Mouse (Mus musculus): ENCODE data around the gene Dkk2.
A peak's percentile ranks its signal among the peaks of the same experiment; 100 is the strongest.

Dkk2 gene

DNA sequence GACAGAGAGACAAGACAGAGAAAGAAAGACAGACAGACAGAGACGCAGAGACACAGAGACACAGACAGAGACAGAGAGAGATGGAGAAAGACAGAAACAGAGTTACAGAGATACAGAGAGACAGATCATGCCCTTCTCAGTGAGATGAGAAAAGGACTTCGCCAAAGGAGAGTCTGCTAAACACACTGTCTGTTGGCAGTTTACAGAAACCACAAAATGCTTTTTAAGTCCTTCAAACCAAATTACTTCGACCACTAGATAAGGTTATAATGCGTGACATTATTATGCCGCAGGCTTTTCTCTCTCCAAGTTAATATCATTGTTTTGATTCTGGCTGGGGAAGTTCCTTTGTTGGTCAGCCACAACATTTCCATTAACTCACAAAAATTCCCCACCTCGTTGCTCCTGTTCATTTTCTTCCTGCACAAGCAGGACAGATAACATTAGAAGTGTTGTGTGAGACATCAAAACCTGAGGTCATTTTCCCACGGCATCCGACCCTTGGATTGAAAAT is 40.2 kb downstream of the Dkk2 start:
- no peak for DNase-seq (ENCODE audit: low spot score)

DNA sequence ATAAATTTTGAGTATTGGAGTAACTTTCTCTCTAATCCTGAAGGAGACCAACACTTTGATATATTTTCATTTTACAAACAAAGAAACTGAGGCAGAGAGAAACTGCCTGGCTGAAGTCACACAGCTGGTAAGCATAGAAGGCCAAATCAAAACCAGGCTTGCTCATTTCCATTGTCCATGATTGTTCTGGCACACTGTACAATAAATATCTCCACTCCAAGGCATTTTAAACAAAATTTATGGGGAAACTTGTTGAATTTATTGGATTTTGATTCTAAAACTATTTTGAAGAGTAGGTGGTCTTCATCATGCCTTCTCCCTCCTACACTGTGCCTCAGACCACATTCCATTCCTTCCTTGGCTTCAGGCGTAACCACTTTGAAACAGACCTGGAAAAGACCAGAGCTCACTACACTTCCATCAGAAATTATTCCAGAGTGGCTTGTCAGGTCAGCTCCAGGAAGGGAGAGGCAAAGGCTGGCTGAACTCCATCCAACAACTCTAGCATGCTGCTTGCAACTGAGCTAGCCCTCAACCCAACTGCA is 44.7 kb downstream of the Dkk2 start:
- DNase-seq (ENCODE audit: low spot score), result no peak

DNA sequence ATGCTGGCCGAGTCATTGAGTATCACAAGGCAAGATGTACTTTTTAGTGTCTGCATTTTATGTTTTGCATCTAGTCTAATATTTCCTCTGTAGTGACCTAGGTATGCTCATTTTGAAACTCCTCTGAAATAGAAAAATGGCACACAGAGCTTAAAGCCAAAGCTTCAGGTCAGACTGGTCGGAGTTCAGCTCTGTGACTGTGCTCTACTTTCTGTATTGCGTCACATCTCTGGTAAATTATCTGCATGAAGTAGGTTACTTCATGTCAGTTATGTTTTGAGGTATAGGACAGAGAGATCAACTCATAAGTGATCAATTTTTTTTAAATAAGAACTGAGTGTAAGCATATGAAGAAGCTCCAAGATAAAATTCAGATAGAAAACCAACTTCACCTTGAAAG is 45.7 kb downstream of the Dkk2 start:
- DNase-seq (ENCODE audit: low spot score), result no peak

DNA sequence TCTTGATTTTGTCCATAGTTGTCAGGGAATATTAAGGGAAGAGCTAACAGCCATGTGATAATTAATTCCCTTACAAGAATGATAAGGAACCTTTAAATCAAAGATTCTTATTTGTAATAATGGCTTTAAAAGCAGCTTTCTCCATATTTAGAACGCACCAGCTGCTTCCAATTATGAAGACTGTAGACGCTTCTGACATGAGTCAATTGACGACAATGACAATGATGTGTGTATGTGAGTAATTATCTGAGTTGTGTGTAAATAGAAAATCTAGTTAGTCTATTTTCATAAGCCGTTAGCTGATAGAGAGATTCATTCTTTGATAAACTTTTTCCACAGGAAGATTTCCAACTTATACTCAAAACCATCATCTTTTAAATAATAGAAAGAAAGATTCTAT is 46.8 kb downstream of the Dkk2 start:
- no peak for DNase-seq (ENCODE audit: low spot score)

DNA sequence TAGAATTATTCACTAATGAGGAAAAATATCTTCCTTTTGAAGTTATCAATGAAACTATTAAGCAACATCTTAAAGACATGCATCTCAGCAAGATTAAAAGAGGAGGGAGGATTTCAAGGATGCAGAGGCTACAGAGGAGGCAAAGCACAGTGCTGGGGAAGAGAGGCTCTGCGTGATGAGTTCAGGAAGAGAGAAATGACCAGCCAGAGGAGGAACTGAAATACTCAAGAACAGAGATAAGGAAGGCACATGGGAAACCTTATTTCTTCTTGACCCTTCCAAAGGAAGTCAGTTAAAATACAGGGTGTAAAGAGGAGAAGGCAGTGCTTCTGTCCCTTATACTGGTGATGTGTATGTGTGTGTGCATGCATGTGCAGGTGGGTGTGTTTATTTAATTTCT is 49.4 kb downstream of the Dkk2 start:
- DNase-seq (ENCODE audit: low spot score), result no peak

DNA sequence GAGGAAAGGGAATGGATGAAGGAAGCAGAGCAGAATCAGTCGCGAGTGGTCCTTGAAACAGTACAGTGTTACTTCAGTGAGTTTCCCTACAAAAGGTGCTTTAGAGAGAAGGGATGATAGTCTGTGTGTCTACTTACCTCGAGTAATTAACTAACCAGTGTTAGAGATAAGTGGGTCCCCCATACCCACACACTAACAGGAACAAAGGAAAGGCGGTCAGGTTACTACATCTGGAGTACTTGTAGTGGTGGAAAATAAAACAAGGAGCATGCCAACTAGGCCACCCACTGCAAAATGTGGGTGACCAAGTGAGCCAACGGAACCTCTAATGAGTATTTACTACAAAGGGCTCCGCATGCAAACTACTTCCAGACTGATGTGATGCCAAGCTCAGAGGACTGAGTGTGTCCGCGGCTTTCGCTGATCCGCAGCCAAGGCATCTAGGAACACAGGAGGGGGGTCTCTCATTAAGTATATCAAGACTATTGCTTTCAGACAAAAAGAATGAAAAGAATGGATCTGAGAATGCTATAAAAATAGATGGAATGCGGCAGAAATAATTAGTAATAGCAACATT is 52.8 kb downstream of the Dkk2 start:
- DNase-seq (ENCODE audit: low spot score), result no peak

DNA sequence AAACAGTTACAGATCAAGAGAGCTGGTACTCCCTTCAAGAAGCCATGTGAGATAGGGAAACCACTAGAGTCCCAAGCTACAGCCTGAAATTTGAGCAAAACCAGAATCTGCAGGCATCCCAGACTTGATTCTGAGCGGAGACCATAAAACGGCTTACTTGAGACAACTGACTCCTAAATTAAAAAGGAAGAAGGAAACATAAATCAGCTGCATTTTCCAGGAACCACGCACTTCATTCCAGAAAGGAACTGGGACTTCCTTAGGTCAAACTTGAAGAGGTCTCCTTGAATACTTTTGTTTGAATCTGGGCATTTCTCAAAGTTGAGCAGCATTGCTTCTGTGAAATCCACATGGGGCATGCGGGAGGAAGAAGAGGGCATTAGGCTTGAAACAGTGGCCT is 55.9 kb downstream of the Dkk2 start:
- no peak for DNase-seq (ENCODE audit: low spot score)

DNA sequence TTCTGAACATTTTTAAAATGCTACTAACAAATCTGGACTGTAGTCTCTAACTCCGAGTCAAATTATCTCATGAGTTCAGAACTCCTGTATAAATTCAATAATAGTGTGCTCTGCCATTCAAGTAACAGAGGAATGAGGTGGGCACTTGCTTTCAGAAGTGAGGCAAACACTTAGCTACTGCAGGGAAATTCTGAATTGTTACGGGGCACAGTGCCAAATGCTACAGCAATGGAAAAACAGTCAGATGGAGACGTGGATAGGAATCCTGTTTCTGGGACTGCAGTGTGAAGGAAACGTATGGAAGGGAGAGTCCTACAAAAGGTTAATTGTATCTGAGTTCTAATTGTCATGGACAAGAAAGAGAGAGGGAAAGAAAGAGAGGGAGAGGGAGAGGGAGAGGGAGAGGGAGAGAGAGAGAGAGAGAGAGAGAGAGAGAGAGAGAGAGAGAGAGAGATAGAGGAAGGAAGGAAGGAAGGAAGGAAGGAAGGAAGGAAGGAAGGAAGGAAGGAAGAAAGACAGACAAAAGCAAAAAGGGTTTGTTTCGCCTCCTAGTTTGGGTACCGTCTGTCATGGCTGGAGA is 64.4 kb downstream of the Dkk2 start:
- no peak for DNase-seq (ENCODE audit: low spot score)

DNA sequence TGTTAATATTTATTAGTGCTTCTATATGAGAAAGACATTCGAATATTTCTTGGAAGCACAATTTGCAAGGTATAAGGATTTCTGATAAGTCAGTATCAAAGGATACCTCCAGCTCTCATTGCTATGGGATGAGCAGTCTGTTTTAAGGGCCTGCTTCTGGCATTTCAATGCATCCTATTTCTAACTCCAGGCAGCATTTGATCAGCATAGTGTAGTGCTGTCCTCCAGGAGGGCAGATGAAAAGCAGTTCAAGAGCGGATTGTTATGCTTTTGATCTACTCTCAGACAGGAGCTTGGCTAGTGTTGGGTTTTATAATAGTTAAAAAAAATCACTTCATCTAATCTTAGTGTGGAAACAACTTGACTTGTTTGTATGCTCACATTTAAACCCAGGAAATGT is 73.7 kb downstream of the Dkk2 start:
- no peak for DNase-seq (ENCODE audit: low spot score)

DNA sequence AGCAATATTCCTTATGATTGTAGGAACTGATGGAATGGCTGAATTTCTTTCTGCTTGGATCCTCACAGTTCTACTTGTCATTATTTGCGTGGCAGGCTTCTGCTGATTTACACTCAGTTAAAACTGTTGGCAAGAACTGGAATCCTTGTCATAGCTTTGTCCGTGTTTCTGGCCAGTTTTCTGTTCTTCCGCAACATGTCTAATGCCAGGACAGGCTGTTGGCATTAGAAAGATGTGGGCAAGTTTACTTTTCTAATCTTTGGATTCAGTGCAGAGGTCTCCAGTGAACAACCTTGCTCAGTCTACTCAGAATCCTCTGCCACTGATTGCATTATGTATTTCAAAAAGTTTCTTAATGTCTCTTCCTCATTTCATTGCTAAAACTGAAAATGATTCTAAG is 83.8 kb downstream of the Dkk2 start:
- DNase-seq (ENCODE audit: low spot score), result no peak

DNA sequence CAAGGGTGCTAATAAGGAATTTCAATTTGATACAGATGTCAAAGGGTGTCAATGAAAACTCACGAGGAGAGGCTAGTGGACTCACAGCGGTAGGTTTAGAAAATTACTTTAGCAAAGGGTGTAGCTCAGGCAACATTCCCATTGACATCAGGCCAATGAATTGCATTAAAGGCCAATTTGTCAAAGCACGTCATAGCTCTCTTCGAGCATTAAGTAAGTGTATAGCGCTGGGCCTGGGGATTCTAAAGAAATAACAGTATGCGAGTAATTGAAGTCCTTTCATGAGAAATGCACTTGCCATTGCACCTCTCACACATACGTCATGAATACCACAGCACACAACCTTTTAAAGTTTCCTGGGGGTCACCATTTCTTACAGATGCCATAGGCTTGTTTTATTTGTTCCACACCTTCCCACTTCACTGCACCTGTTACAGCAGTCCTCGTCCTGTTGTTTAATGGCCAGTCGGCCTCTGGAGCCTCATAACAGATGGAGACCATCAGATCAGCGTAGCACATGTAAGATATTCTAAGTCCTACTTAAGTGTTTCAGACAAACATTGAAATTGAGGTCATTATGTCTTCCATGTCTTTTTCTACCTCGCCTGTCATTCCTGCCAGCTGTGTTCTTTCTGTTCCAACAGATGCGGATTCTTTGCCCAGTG is 101.9 kb downstream of the Dkk2 start:
- DNase-seq (ENCODE audit: low spot score), result no peak

DNA sequence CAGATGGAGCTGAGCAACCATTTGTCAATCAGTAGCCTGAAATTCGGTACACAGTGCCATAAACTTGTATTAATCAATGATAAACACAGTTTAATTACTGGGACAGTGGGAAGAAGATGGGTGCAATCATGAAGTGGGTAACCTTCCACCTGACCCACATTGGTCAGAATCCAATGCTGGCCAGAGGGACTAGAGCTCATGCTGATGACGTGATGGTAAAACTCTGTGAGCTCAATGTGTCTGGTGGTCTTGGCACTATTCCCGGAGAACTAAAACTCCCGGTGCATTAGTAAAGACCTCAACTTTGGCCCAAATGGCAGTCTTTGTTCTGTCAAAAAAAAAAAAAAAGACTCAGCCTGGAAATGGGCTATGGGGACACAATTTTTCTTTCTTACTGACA is 116.9 kb downstream of the Dkk2 start:
- DNase-seq (ENCODE audit: low spot score), result no peak

DNA sequence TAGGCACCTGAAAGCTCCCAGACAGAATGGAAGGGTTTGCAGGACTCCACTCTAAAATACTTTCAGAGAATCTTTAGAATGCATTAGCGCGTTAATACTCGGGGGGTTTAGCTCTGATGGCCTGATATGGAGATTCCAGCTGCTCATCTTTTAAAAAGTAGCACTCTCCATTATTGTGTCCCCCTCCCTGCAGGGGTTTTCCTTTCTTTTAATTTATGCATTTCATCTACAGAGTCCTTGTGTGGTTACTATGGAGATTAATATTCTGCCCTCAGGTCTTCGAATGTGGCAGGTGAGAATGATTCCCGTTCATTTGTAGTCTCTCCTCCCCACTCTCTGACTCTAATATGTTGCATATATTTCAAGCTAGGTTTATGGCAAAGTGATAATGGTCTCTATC is 117.6 kb downstream of the Dkk2 start:
- no peak for DNase-seq (ENCODE audit: low spot score)

DNA sequence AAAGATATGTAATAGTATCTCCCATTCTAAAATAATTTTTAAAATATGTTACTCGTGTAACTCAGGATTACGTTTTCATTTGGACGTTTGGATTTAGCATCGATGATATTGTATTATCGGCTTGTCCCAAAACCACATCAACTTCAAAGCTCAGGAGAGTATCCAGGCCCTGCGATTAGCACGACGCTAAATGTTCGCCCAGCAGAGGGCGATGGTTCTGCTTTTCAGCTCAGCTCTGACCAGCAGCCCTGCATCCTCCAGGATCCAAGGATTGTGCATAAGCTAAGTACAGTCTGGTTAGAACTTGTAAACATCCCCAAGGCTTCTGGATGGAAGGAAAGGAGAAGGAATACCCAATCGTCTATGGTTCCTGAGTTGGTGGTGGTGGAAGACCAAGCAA is 122.4 kb downstream of the Dkk2 start:
- peak; percentile 54 for DNase-seq (ENCODE audit: low spot score)

DNA sequence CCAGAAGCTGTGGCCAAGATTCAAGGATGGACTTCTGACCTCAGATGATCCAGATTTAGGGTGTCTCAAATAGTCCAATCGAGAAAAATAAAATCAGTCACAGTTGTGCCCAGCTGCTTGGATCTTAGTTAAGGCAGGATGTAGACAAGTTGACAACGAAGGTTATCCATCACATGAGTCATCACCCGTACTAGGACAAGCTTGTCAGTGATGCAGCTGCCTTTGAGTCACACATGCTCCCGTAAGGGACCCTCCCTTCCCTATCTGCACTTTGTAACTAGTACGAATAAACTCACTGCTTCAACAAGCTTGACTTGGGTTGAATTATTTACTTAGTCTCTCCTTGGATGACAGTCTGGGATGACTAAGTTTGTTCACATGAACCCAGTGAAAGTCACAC is 126.2 kb downstream of the Dkk2 start:
- no peak for DNase-seq (ENCODE audit: low spot score)

DNA sequence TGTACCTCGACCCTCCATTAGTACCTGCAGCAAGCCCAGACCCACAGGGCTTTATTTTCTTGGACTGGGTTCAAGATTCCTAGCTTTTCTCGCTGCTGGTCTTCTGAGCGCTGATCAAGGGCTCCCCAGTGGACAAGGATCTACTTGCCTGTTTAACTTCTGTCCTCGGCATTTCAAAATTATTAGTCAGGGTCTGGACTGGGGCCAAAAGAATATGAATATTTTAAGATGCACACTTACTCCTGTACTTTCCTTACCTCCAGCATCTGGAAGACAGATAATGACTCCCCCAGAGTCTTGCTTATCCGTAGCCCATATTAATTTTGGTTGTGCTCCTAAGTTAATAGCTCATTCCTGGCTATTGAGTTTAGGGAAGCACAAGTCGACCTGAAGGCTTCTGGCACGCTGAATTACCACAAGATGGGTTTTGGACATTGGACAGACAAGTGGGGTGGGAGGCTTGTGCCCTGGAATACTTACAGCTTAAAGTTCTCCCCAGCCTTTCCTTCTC is 134.9 kb downstream of the Dkk2 start:
- no peak for DNase-seq (ENCODE audit: low spot score)

DNA sequence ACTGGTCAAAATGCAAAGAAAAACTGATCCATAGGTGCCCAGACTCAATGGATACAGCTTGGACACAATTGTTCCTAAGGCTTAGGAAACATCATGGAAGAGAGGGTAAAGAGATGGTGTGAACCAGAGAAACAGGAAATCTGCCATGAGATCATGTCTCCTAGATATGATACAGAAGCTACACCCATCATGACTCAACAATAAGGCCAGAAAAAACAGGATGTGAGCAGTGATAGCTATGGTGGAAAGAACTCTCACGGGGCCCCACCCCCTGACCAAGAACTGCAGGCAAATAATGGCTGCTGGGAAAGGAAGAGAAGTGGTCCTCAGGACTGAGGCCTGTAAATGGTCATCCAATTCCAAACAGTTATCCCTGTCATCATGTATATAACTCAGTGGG is 142.5 kb downstream of the Dkk2 start:
- no peak for DNase-seq (ENCODE audit: low spot score)

Measured in urinary bladder, postnatal 25 days (tissue).